In genomic region chr4:126067401-126068077, GRCm38 (mm10) we compare ENCODE assay signal across 1 mouse cellular context.
TF ChIP-seq lines count a peak whose summit lies in the region.

No protein-coding gene starts in this region.

TF ChIP-seq in myocyte, 11 proteins besides CTCF, POLR2A, EP300 and RAD21:
- TF ChIP-seq TCF3 (IDR thresholded peaks at IDR 0.05; ENCODE audit: insufficient read length, low read depth) (no peak), E2F4 (IDR thresholded peaks at IDR 0.05; ENCODE audit: insufficient read depth) (no peak), SRF (IDR thresholded peaks at IDR 0.05; ENCODE audit: control insufficient read depth, insufficient read length, low read depth) (no peak), CEBPB (IDR thresholded peaks at IDR 0.05; ENCODE audit: insufficient read depth, poor library complexity, severe bottlenecking) (no peak), MYOD1 (IDR thresholded peaks at IDR 0.05; ENCODE audit: control insufficient read depth in 1 of 3, insufficient read length in 2 of 3, low read depth in 2 of 3) (peak in 1 of 3 experiments; percentile 11), POLR2AphosphoS2 (IDR thresholded peaks at IDR 0.05; ENCODE audit: insufficient read length, low read depth) (no peak), MYOG (IDR thresholded peaks at IDR 0.05; ENCODE audit: control insufficient read depth in 1 of 3, insufficient read depth in 1 of 3, insufficient read length in 2 of 3, low read depth in 2 of 3) (peak in 1 of 3 experiments; percentile 14), MAX (IDR thresholded peaks at IDR 0.05; ENCODE audit: low read depth) (no peak), REST (IDR thresholded peaks at IDR 0.05; ENCODE audit: insufficient read depth, insufficient read length) (no peak), USF1 (IDR thresholded peaks at IDR 0.05; ENCODE audit: low read depth) (no peak), TCF12 (IDR thresholded peaks at IDR 0.05; ENCODE audit: insufficient read depth, poor library complexity, severe bottlenecking) (no peak)
